Mouse (Mus musculus) midbrain, embryonic 14.5 days (tissue): ENCODE results near the gene Olfr1510. TPM values are rescaled to one million over a fixed set of nuclear protein-coding genes. Genes with fewer than 3 reads are reported as not detected.
A peak's percentile ranks its signal among the peaks of the same experiment; 100 is the strongest.
"Not testable (repeated sequence)": the region's sequence is repeated elsewhere in the genome, so short reads cannot be mapped to it uniquely, and the experiment has no call there.

Experiments
- ATAC-seq: fragments of 200-750 bp; cut with Nextera tagmentation; 2 replicates; pipeline ENCODE4 v1.8.0; 2017; ENCODE audit warnings: moderate number of reproducible peaks, moderate library complexity; ENCODE audit not compliant: low FRiP score, low TSS enrichment
- DNase-seq: peaks from one replicate; pipeline ENCODE4 v3.0.0-alpha.2; 2015
- H3K27ac ChIP-seq: fragments of 300-500 bp; sonication (generic); replicated peaks from 2 replicates; pipeline ENCODE4 v1.5.1; 2014; ENCODE audit warnings: mild to moderate bottlenecking, low read depth, low read length, moderate library complexity
- H3K27me3 ChIP-seq: fragments of 300-500 bp; sonication (generic); 2 replicates; pipeline ENCODE4 v1.6.1; 2014; ENCODE audit warnings: low read length, control low read depth, mixed read lengths; ENCODE audit not compliant: control insufficient read depth, insufficient read depth
- H3K36me3 ChIP-seq: fragments of 300-500 bp; sonication (generic); 2 replicates; pipeline ENCODE4 v1.6.1; 2014; ENCODE audit warnings: low read length, control low read depth; ENCODE audit not compliant: control insufficient read depth, insufficient read depth
- H3K4me1 ChIP-seq: fragments of 300-500 bp; sonication (generic); 2 replicates; pipeline ENCODE4 v1.6.1; 2014; ENCODE audit warnings: mild to moderate bottlenecking, antibody characterized with exemption, low read length, control low read depth; ENCODE audit not compliant: control insufficient read depth, insufficient read depth
- H3K4me2 ChIP-seq: fragments of 300-500 bp; sonication (generic); 2 replicates; pipeline ENCODE4 v1.6.1; 2014; ENCODE audit warnings: mild to moderate bottlenecking, low read length, moderate library complexity
- H3K4me3 ChIP-seq: fragments of 300-500 bp; sonication (generic); replicated peaks from 2 replicates; pipeline ENCODE4 v1.5.1; 2014; ENCODE audit warnings: low read depth, low read length
- H3K9ac ChIP-seq: fragments of 300-500 bp; sonication (generic); replicated peaks from 2 replicates; pipeline ENCODE4 v1.6.1; 2014; ENCODE audit warnings: mild to moderate bottlenecking, low read length, moderate library complexity
- H3K9me3 ChIP-seq: fragments of 300-500 bp; sonication (generic); 2 replicates; pipeline ENCODE4 v1.6.1; 2016; ENCODE audit warnings: low read length, control low read depth, mixed read lengths; ENCODE audit not compliant: control insufficient read depth
- WGBS: fragments of 180-500 bp; shearing (Covaris S2); extraction: QIAGEN DNeasy Blood & Tissue Kit; methylation state at CpG from one replicate; pipeline ENCODE4 v1.1.7; 2014; 5-methylcytosine and 5-hydroxymethylcytosine counted together
- polyA plus RNA-seq: library from polyadenylated mRNA; unstranded; fragments of >200 nt; fragmentation: Nextera tagmentation; extraction: Ambion mirVana; gene quantifications from 2 replicates; pipeline ENCODE4 v1.2.1, GENCODE M21; 2014

Gene Olfr1510
- polyA plus RNA-seq = not detected in 2 replicates

- no peaks in the 10 kb centered on the region for H3K27me3 ChIP-seq
- H3K9me3 ChIP-seq = no peaks in the 10 kb centered on the region
- H3K4me3 ChIP-seq = no peak within 1 kb of the TSS
- H3K36me3 ChIP-seq = no peaks in the 10 kb centered on the region
- no peak within 1 kb of the TSS for H3K4me2 ChIP-seq
- no peaks in the 10 kb centered on the region for H3K4me1 ChIP-seq
- no peak within 1 kb of the TSS for H3K27ac ChIP-seq
- 90% methylated on average over 3 of the region's 3 CpGs for WGBS
- ATAC-seq (no peak), DNase-seq (no peak)
- no peak within 1 kb of the TSS for H3K9ac ChIP-seq
These were observed at the start of gene Olfr1510 for GRCm38 (mm10) chr14:52414273-52414672. Gene Olfr1510 (minus strand): TSS chr14:52414373.

GRCm38 (mm10) chr14:52461928-52462327 lies 47.8 kb upstream of the Olfr1510 start:
- no peak overlapping the region for H3K4me3 ChIP-seq

GRCm38 (mm10) chr14:52451138-52451537 lies 37.0 kb upstream of the Olfr1510 start:
- DNase-seq = no peak
- H3K4me3 ChIP-seq = no peak overlapping the region
- H3K9me3 ChIP-seq = no peaks in the 10 kb centered on the region
- ATAC-seq = no peak
- H3K36me3 ChIP-seq = no peaks in the 10 kb centered on the region
- WGBS = 92% methylated on average over 8 of the region's 8 CpGs
- H3K4me2 ChIP-seq = no peak overlapping the region
- H3K27me3 ChIP-seq = no peaks in the 10 kb centered on the region
- no peak overlapping the region for H3K9ac ChIP-seq
- H3K4me1 ChIP-seq = no peaks in the 10 kb centered on the region
- no peak overlapping the region for H3K27ac ChIP-seq

More at GRCm38 (mm10) chr14:52461928-52462327, 47.8 kb upstream of the Olfr1510 start:
- Histone ChIP-seq H3K27me3 (no peaks in the 10 kb centered on the region), H3K9me3 (no peaks in the 10 kb centered on the region), H3K4me1 (no peaks in the 10 kb centered on the region), H3K4me2 (no peak overlapping the region), H3K27ac (no peak overlapping the region), H3K9ac (no peak overlapping the region), H3K36me3 (no peaks in the 10 kb centered on the region)
- DNase-seq = no peak
- no peak for ATAC-seq

- DNase-seq = no peak
These were observed 28.5 kb upstream of the Olfr1510 start, which contains the start of gene Olfr1509 for GRCm38 (mm10) chr14:52442690-52443089. Gene Olfr1509 (plus strand): TSS chr14:52442990.

GRCm38 (mm10) chr14:52427686-52428085 lies 13.5 kb upstream of the Olfr1510 start:
- no peaks in the 10 kb centered on the region for H3K4me1 ChIP-seq
- no peaks in the 10 kb centered on the region for H3K9me3 ChIP-seq
- no peak for DNase-seq
- ATAC-seq = no peak
- H3K4me3 ChIP-seq = no peak overlapping the region
- H3K4me2 ChIP-seq = no peak overlapping the region
- H3K27me3 ChIP-seq = no peaks in the 10 kb centered on the region
- no peak overlapping the region for H3K9ac ChIP-seq
- 100% methylated on average over 1 of the region's 1 CpGs for WGBS
- H3K36me3 ChIP-seq = no peaks in the 10 kb centered on the region
- no peak overlapping the region for H3K27ac ChIP-seq

More at GRCm38 (mm10) chr14:52442690-52443089, 28.5 kb upstream of the Olfr1510 start, which contains the start of gene Olfr1509:
- H3K36me3 ChIP-seq = no peaks in the 10 kb centered on the region
- no peak within 1 kb of the TSS for H3K9ac ChIP-seq
- no peak within 1 kb of the TSS for H3K4me3 ChIP-seq
- H3K27ac ChIP-seq = no peak within 1 kb of the TSS
- no peaks in the 10 kb centered on the region for H3K9me3 ChIP-seq
- H3K27me3 ChIP-seq = no peaks in the 10 kb centered on the region
- H3K4me1 ChIP-seq = no peaks in the 10 kb centered on the region
- H3K4me2 ChIP-seq = no peak within 1 kb of the TSS
- no peak for ATAC-seq

GRCm38 (mm10) chr14:52410142-52410919 lies 3.8 kb downstream of the Olfr1510 start:
- H3K4me3 ChIP-seq = not testable (repeated sequence)
- 81% methylated on average over 7 of the region's 10 CpGs for WGBS
- ATAC-seq = peak; percentile 17; the same call in 1 of the 2 replicates

GRCm38 (mm10) chr14:52397279-52397678 lies 16.9 kb downstream of the Olfr1510 start, which contains the start of gene Olfr1511:
Gene Olfr1511 (minus strand): TSS chr14:52397379.
- H3K4me1 ChIP-seq = no peaks in the 10 kb centered on the region
- no peaks in the 10 kb centered on the region for H3K27me3 ChIP-seq
- no peaks in the 10 kb centered on the region for H3K9me3 ChIP-seq
- H3K27ac ChIP-seq = no peak within 1 kb of the TSS
- ATAC-seq = no peak
- DNase-seq = no peak
- no peak within 1 kb of the TSS for H3K9ac ChIP-seq
- 79% methylated on average over 4 of the region's 4 CpGs for WGBS
- no peak within 1 kb of the TSS for H3K4me2 ChIP-seq
- no peaks in the 10 kb centered on the region for H3K36me3 ChIP-seq
- H3K4me3 ChIP-seq = no peak within 1 kb of the TSS

More at GRCm38 (mm10) chr14:52410142-52410919, 3.8 kb downstream of the Olfr1510 start:
- H3K4me2 ChIP-seq, DNase-seq, H3K4me1 ChIP-seq, H3K9me3 ChIP-seq, H3K9ac ChIP-seq, H3K27ac ChIP-seq, H3K27me3 ChIP-seq, H3K36me3 ChIP-seq: not testable (repeated sequence)

- ATAC-seq, H3K4me2 ChIP-seq, DNase-seq, H3K4me3 ChIP-seq, H3K4me1 ChIP-seq, H3K27me3 ChIP-seq, H3K36me3 ChIP-seq, H3K9ac ChIP-seq, H3K27ac ChIP-seq, H3K9me3 ChIP-seq: not testable (repeated sequence)
- WGBS = 92% methylated on average over 9 of the region's 9 CpGs
These were observed 23.9 kb downstream of the Olfr1510 start for GRCm38 (mm10) chr14:52390084-52390848.
